23 mouse cellular contexts compared by ENCODE assay signal in genomic region chr2:148789142-148789541, GRCm38 (mm10). TPM values are rescaled to one million over a fixed set of nuclear protein-coding genes. Genes with fewer than 3 reads are reported as not detected.
"Had no signal": no experiment of that assay in that cellular context is flagged by ENCODE, and none has a peak within 500 bp of the region (broad histone marks: within the 10 kb centered on the region; RNA-seq: fewer than 3 reads in every experiment).

Gene Cst12, plus strand, starts transcription at chr2:148789361.

- ATAC-seq: inflammation-experienced regulatory T-cells, adult 6 months; intestine, postnatal 0 days; lung, postnatal 0 days had no signal

- DNase-seq: kidney, adult 8-10 months; kidney, postnatal 25 days; lung, adult 2 months; lung, postnatal 4 days; midbrain, embryonic 14.5 days; right cerebral cortex, postnatal 4 days; spleen, adult 18-20 months; thymus, adult 2 months; thymus, postnatal 25 days had no signal

RNA-seq across cellular contexts. Expression of gene Cst12, which starts in this region (rescaled TPM):
- total RNA-seq: megakaryocyte, adult 5-6 weeks had no signal
- polyA plus RNA-seq: inflammation-experienced regulatory T-cells, adult 6 months; intestine, postnatal 0 days; limb, embryonic 10.5 days; limb, embryonic 14.5 days; liver, embryonic 11.5 days; liver, embryonic 15.5 days; lung, adult 2 months; lung, postnatal 0 days; midbrain, embryonic 10.5 days; midbrain, embryonic 14.5 days; myocyte; neural tube, embryonic 11.5 days; neural tube, embryonic 15.5 days; stomach, embryonic 14.5 days; thymus, adult 2 months; urinary bladder, adult 2 months had no signal
